Mouse (Mus musculus) liver, embryonic 14.5 days (tissue): ENCODE results near the gene Scap. TPM values are rescaled to one million over a fixed set of nuclear protein-coding genes. Genes with fewer than 3 reads are reported as not detected.

Experiments used
- ATAC-seq: fragments of 200-750 bp; cut with Nextera tagmentation; 2 replicates; pipeline ENCODE4 v1.8.0; 2017; ENCODE audit warnings: moderate number of reproducible peaks, mild to moderate bottlenecking, moderate library complexity; ENCODE audit not compliant: insufficient read depth
- DNase-seq, 3 experiments: peaks; one replicate each; pipeline ENCODE4 v3.0.0-alpha.2; 2012 to 2013; ENCODE audit warnings: low read depth in 3 of 3, low spot score in 3 of 3
- H3K27ac ChIP-seq: fragments of 300-500 bp; sonication (generic); 2 replicates; pipeline ENCODE4 v1.5.1; 2014; ENCODE audit warnings: moderate library complexity, mild to moderate bottlenecking, control low read depth, inconsistent platforms
- H3K27me3 ChIP-seq: fragments of 300-500 bp; sonication (generic); 2 replicates; pipeline ENCODE4 v1.6.1; 2014; ENCODE audit warnings: mild to moderate bottlenecking, low read length, moderate library complexity; ENCODE audit not compliant: control insufficient read depth, insufficient read depth
- H3K36me3 ChIP-seq: fragments of 300-500 bp; sonication (generic); replicated peaks from 2 replicates; pipeline ENCODE4 v1.6.1; 2014; ENCODE audit warnings: low read depth; ENCODE audit not compliant: control insufficient read depth, insufficient read depth
- H3K4me1 ChIP-seq, 2 experiments: fragments of 200-500 bp in 1 of 2; fragments of 300-500 bp in 1 of 2; sonication (generic) in 1 of 2; replicated peaks; 2 replicates each; pipeline ENCODE4 v1.6.1; 2012 to 2014; ENCODE audit warnings: antibody characterized with exemption in 1 of 2, inconsistent platforms in 1 of 2, low read length in 1 of 2; ENCODE audit not compliant: control insufficient read depth in 2 of 2, insufficient read depth in 2 of 2
- H3K4me2 ChIP-seq: fragments of 300-500 bp; sonication (generic); 2 replicates; pipeline ENCODE4 v1.6.1; 2014; ENCODE audit warnings: low read depth, mild to moderate bottlenecking, control low read depth, moderate library complexity
- H3K4me3 ChIP-seq, 2 experiments: fragments of 200-500 bp in 1 of 2; fragments of 300-500 bp in 1 of 2; sonication (generic) in 1 of 2; 2 replicates each; pipeline ENCODE4 v1.5.1; 2012 to 2014; ENCODE audit warnings: low read depth in 2 of 2, low read length in 2 of 2, mild to moderate bottlenecking in 2 of 2, control low read depth in 1 of 2, inconsistent platforms in 1 of 2, moderate library complexity in 1 of 2; ENCODE audit not compliant: insufficient read depth in 1 of 2
- H3K9ac ChIP-seq: fragments of 300-500 bp; sonication (generic); replicated peaks from 2 replicates; pipeline ENCODE4 v1.6.1; 2014; ENCODE audit warnings: mild to moderate bottlenecking, control low read depth, moderate library complexity
- H3K9me3 ChIP-seq: fragments of 300-500 bp; sonication (generic); 2 replicates; pipeline ENCODE4 v1.6.1; 2016; ENCODE audit warnings: low read length, mixed read lengths; ENCODE audit not compliant: control insufficient read depth
- CTCF ChIP-seq: IDR thresholded peaks from 2 replicates; pipeline ENCODE4 v1.5.1; 2016; ENCODE audit warnings: antibody characterized with exemption, low read depth, control low read depth
- EP300 ChIP-seq: IDR thresholded peaks from 2 replicates; pipeline ENCODE4 v1.6.1; 2016; ENCODE audit warnings: antibody characterized with exemption, low read depth
- WGBS: fragments of 180-500 bp; shearing (Covaris S2); extraction: QIAGEN DNeasy Blood & Tissue Kit; methylation state at CpG from one replicate; pipeline ENCODE4 v1.1.7; 2014; ENCODE audit not compliant: insufficient replicate concordance; 5-methylcytosine and 5-hydroxymethylcytosine counted together
- polyA plus RNA-seq, 2 experiments: library from polyadenylated mRNA; depleted of rRNA in 1 of 2; stranded (reverse) in 1 of 2; unstranded in 1 of 2; fragments of >200 nt; fragmentation: Nextera tagmentation in 1 of 2; extraction: Ambion mirVana in 1 of 2; gene quantifications; 2 replicates each; pipeline versions ENCODE4 v1.2.1 to v1.2.3; 2012 to 2014

Gene Scap
- polyA plus RNA-seq, 2 experiments = 9.4 to 15.6 TPM

- Histone ChIP-seq H3K4me1 (no peaks in the 10 kb centered on the region), H3K27me3 (no peaks in the 10 kb centered on the region), H3K27ac (no peak overlapping the region), H3K9me3 (no peaks in the 10 kb centered on the region), H3K36me3 (peaks cover 6% of the 10 kb centered on the region), H3K4me2 (no peak overlapping the region), H3K4me3 (no peak overlapping the region), H3K9ac (no peak overlapping the region)
- 77% methylated on average over 7 of the region's 7 CpGs for WGBS
- TF ChIP-seq EP300 (no peak), CTCF (no peak)
- DNase-seq = no peak
- no peak for ATAC-seq
Observed at GRCm38 (mm10) chr9:110384369-110384929, 51.4 kb downstream of the Scap start.

GRCm38 (mm10) chr9:110388011-110388410 lies 54.9 kb downstream of the Scap start:
- 76% methylated on average over 7 of the region's 7 CpGs for WGBS
- ATAC-seq = no peak

GRCm38 (mm10) chr9:110390843-110391242 lies 57.8 kb downstream of the Scap start:
- Histone ChIP-seq H3K4me2 (no peak overlapping the region), H3K4me1 (no peaks in the 10 kb centered on the region), H3K27ac (no peak overlapping the region), H3K36me3 (no peaks in the 10 kb centered on the region; the same call in none of the 2 replicates), H3K27me3 (no peaks in the 10 kb centered on the region), H3K9ac (no peak overlapping the region), H3K9me3 (no peaks in the 10 kb centered on the region), H3K4me3 (no peak overlapping the region)
- ATAC-seq = no peak
- TF ChIP-seq CTCF (no peak), EP300 (no peak)
- 52% methylated on average over 3 of the region's 3 CpGs for WGBS
- no peak for DNase-seq

More at GRCm38 (mm10) chr9:110388011-110388410, 54.9 kb downstream of the Scap start:
- H3K4me2 ChIP-seq = no peak overlapping the region
- H3K4me3 ChIP-seq = no peak overlapping the region
- DNase-seq = no peak
- no peaks in the 10 kb centered on the region for H3K9me3 ChIP-seq
- H3K36me3 ChIP-seq = peaks cover 5% of the 10 kb centered on the region
- H3K4me1 ChIP-seq = no peaks in the 10 kb centered on the region
- no peak overlapping the region for H3K27ac ChIP-seq
- TF ChIP-seq EP300 = no peak
- TF ChIP-seq CTCF = no peak
- H3K9ac ChIP-seq = no peak overlapping the region
- H3K27me3 ChIP-seq = no peaks in the 10 kb centered on the region

- Histone ChIP-seq H3K9me3 (no peaks in the 10 kb centered on the region), H3K4me2 (no peak overlapping the region), H3K4me3 (no peak overlapping the region), H3K4me1 (no peaks in the 10 kb centered on the region), H3K27me3 (no peaks in the 10 kb centered on the region), H3K36me3 (no peaks in the 10 kb centered on the region; the same call in 1 of the 2 replicates), H3K27ac (no peak overlapping the region), H3K9ac (no peak overlapping the region)
- no peak for DNase-seq
- ATAC-seq = no peak
- 84% methylated on average over 4 of the region's 4 CpGs for WGBS
- TF ChIP-seq EP300 (no peak), CTCF (no peak)
Observed at GRCm38 (mm10) chr9:110393295-110393694, 60.2 kb downstream of the Scap start.

- TF ChIP-seq CTCF (no peak), EP300 (no peak)
- DNase-seq (no peak), ATAC-seq (no peak)
- Histone ChIP-seq H3K9ac (no peak overlapping the region), H3K27me3 (no peaks in the 10 kb centered on the region), H3K9me3 (no peaks in the 10 kb centered on the region), H3K36me3 (no peaks in the 10 kb centered on the region), H3K4me3 (no peak overlapping the region), H3K27ac (no peak overlapping the region), H3K4me2 (no peak overlapping the region), H3K4me1 (no peaks in the 10 kb centered on the region)
- WGBS = 68% methylated on average over 5 of the region's 5 CpGs
Observed at GRCm38 (mm10) chr9:110400650-110401049, 67.6 kb downstream of the Scap start.
